Mouse (Mus musculus) cortical plate, adult 2 months (tissue): ENCODE measurements around the gene Hdgfl2.

Experiments
- CTCF ChIP-seq: fragments of 200-500 bp; IDR thresholded peaks from 2 replicates; pipeline ENCODE4 v1.5.1; 2011; ENCODE audit warnings: mild to moderate bottlenecking, control low read depth, low read length; ENCODE audit not compliant: insufficient read depth; ENCODE audit errors: extremely low read depth
- POLR2A ChIP-seq: fragments of 200-500 bp; IDR thresholded peaks from 2 replicates; pipeline ENCODE4 v1.6.1; 2011; ENCODE audit warnings: mild to moderate bottlenecking, low read length, control low read depth; ENCODE audit not compliant: insufficient read depth; ENCODE audit errors: extremely low read depth

GRCm38 (mm10) chr17:56148790-56149618, 69.6 kb downstream of the Hdgfl2 start:
- TF ChIP-seq CTCF (no peak), POLR2A (no peak)
